Mouse (Mus musculus): ENCODE data around the gene Pgm2l1. TPM values are rescaled to one million over a fixed set of nuclear protein-coding genes. Genes with fewer than 3 reads are reported as not detected.

Pgm2l1 gene
- polyA plus RNA-seq, 1 experiment from 2014 or later: 6.2 TPM

DNA sequence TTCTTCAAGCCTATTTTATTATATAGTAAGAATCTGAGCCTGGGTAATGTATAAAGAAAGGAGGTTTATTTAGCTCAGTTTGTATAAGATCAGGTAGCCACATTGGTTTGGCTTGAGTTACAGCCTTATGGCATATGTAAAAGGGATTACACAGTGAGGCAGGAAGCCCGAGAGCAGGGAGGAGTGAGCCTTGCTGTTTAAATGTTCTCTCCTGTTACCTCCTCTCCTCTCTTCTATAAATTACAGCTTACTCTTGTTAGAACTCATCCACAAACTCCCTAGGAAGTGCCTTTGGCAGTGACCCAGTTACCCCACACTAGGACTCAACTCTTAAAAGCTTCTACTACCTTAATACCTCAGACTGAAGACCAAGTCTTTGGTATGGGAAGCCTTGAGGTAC is 4.5 kb downstream of the Pgm2l1 start:
- no peak for DNase-seq (ENCODE audit: low spot score)
- H3K27me3 ChIP-seq (ENCODE audit: control insufficient read depth, insufficient read depth, low read length): no peaks in the 10 kb centered on the region
- ATAC-seq (replicated peaks; ENCODE audit: insufficient number of reproducible peaks, low FRiP score, low TSS enrichment, low read depth): no peak
- no peaks in the 10 kb centered on the region for H3K36me3 ChIP-seq (replicated peaks; ENCODE audit: control insufficient read depth, insufficient read depth, low read depth, low read length)
- H3K4me1 ChIP-seq (ENCODE audit: control insufficient read depth, insufficient read depth, low read length): no peaks in the 10 kb centered on the region
- 54% methylated on average over 1 of the region's 1 CpGs for WGBS
- no peak overlapping the region for H3K4me3 ChIP-seq (ENCODE audit: low read depth, low read length)
- no peak overlapping the region for H3K9ac ChIP-seq (replicated peaks; ENCODE audit: low read length)
- no peaks in the 10 kb centered on the region for H3K9me3 ChIP-seq (replicated peaks; ENCODE audit: control insufficient read depth, low read length)
- H3K27ac ChIP-seq (replicated peaks; ENCODE audit: low read depth, low read length): no peak overlapping the region
- no peak overlapping the region for H3K4me2 ChIP-seq (ENCODE audit: low read depth, low read length)

DNA sequence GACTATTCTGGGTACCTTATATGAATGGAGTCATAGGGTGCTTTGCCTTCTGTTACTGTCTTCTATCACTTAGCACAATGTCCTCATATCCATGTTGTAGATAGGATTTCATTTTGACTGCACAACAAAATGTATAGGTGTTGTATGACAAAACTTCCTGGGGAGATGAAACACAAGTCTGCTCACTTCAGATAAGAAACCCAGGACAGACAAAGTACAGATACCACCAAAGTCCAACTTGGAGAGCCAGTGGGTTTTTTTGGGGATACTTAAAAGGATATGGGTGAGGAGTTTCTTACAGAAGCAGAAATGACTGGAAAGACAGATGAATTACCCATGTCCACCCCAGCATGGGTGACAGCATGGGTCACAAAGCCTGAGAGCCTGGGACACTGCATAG is 6.5 kb downstream of the Pgm2l1 start:
- Histone ChIP-seq H3K27me3 (ENCODE audit: control insufficient read depth, insufficient read depth, low read length) (no peaks in the 10 kb centered on the region), H3K27ac (replicated peaks; ENCODE audit: low read depth, low read length) (no peak overlapping the region), H3K9me3 (replicated peaks; ENCODE audit: control insufficient read depth, low read length) (no peaks in the 10 kb centered on the region), H3K9ac (replicated peaks; ENCODE audit: low read length) (no peak overlapping the region), H3K36me3 (replicated peaks; ENCODE audit: control insufficient read depth, insufficient read depth, low read depth, low read length) (no peaks in the 10 kb centered on the region), H3K4me3 (ENCODE audit: low read depth, low read length) (no peak overlapping the region), H3K4me2 (ENCODE audit: low read depth, low read length) (no peak overlapping the region), H3K4me1 (ENCODE audit: control insufficient read depth, insufficient read depth, low read length) (no peaks in the 10 kb centered on the region)
- DNase-seq (ENCODE audit: low spot score): no peak
- ATAC-seq (replicated peaks; ENCODE audit: insufficient number of reproducible peaks, low FRiP score, low TSS enrichment, low read depth): no peak

DNA sequence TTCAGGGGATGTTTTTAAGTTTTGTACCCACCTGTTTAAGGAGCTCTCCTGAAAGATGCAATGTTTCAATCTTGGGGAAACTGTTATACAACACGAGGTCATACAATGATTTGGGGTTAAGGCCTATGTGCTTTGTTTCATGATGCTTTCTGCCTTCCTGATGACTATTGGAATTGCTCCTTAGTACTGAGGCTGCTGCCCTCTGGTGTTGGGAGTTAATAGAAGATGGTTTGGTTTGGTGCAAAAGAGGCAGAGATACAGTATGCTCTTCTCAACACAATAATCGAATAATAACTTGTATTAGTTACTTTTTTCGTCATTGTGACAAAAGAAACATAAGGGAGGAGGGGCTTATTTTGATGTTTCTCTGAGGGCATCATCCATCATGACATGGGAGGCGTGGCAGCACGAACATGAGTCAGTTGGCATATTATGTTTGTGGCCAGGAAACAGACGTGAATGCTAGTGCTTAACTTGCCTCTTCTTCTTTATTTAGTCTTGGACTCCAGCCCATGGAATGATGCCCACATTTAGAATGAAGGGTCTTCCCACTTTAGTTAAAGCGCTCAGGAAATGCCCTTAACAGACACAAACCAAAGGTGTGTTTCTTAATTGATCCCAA is 7.2 kb downstream of the Pgm2l1 start:
- Histone ChIP-seq H3K27me3 (ENCODE audit: control insufficient read depth, insufficient read depth, low read length) (no peaks in the 10 kb centered on the region), H3K36me3 (replicated peaks; ENCODE audit: control insufficient read depth, insufficient read depth, low read depth, low read length) (no peaks in the 10 kb centered on the region), H3K4me1 (ENCODE audit: control insufficient read depth, insufficient read depth, low read length) (no peaks in the 10 kb centered on the region), H3K9ac (replicated peaks; ENCODE audit: low read length) (no peak overlapping the region), H3K27ac (replicated peaks; ENCODE audit: low read depth, low read length) (no peak overlapping the region), H3K9me3 (replicated peaks; ENCODE audit: control insufficient read depth, low read length) (no peaks in the 10 kb centered on the region), H3K4me3 (ENCODE audit: low read depth, low read length) (no peak overlapping the region), H3K4me2 (ENCODE audit: low read depth, low read length) (no peak overlapping the region)
- ATAC-seq (replicated peaks; ENCODE audit: insufficient number of reproducible peaks, low FRiP score, low TSS enrichment, low read depth): no peak
- DNase-seq (ENCODE audit: low spot score): peak; percentile 62
- WGBS: 71% methylated on average over 7 of the region's 7 CpGs

DNA sequence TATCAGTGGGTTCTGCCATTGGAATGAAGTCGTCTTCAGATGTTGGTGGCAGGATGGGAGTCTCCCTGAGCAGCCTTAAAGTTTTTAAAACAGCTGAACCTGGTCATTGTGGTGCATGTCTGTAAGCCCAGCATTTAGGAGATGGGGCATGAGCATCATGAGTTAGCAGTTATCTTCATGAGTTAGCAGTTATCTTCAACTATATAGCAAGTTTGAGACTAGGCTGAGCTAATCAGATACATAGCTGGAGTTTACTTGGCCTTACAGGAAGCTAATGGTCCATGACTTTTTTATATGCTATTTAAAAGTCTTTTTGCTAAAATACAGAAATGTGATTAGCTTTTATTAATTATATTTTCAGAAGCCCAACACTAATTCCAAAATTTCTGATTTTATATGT is 11.1 kb downstream of the Pgm2l1 start:
- 87% methylated on average over 1 of the region's 1 CpGs for WGBS

GRCm38 (mm10) chr7:100240601-100241000 is 13.4 kb downstream of the Pgm2l1 start:
- DNase-seq (ENCODE audit: low spot score) (no peak), ATAC-seq (replicated peaks; ENCODE audit: insufficient number of reproducible peaks, low FRiP score, low TSS enrichment, low read depth) (no peak)
- Histone ChIP-seq H3K9ac (replicated peaks; ENCODE audit: low read length) (no peak overlapping the region), H3K9me3 (replicated peaks; ENCODE audit: control insufficient read depth, low read length) (no peaks in the 10 kb centered on the region), H3K36me3 (replicated peaks; ENCODE audit: control insufficient read depth, insufficient read depth, low read depth, low read length) (no peaks in the 10 kb centered on the region), H3K27me3 (ENCODE audit: control insufficient read depth, insufficient read depth, low read length) (no peaks in the 10 kb centered on the region), H3K4me1 (ENCODE audit: control insufficient read depth, insufficient read depth, low read length) (no peaks in the 10 kb centered on the region), H3K27ac (replicated peaks; ENCODE audit: low read depth, low read length) (no peak overlapping the region), H3K4me2 (ENCODE audit: low read depth, low read length) (no peak overlapping the region), H3K4me3 (ENCODE audit: low read depth, low read length) (no peak overlapping the region)
- 83% methylated on average over 2 of the region's 2 CpGs for WGBS

More for the DNA sequence above, 11.1 kb downstream of the Pgm2l1 start:
- H3K4me1 ChIP-seq (ENCODE audit: control insufficient read depth, insufficient read depth, low read length): no peaks in the 10 kb centered on the region
- no peaks in the 10 kb centered on the region for H3K9me3 ChIP-seq (replicated peaks; ENCODE audit: control insufficient read depth, low read length)
- no peak for ATAC-seq (replicated peaks; ENCODE audit: insufficient number of reproducible peaks, low FRiP score, low TSS enrichment, low read depth)
- no peaks in the 10 kb centered on the region for H3K36me3 ChIP-seq (replicated peaks; ENCODE audit: control insufficient read depth, insufficient read depth, low read depth, low read length)
- H3K9ac ChIP-seq (replicated peaks; ENCODE audit: low read length): no peak overlapping the region
- H3K4me2 ChIP-seq (ENCODE audit: low read depth, low read length): no peak overlapping the region
- no peak for DNase-seq (ENCODE audit: low spot score)
- no peak overlapping the region for H3K27ac ChIP-seq (replicated peaks; ENCODE audit: low read depth, low read length)
- H3K27me3 ChIP-seq (ENCODE audit: control insufficient read depth, insufficient read depth, low read length): no peaks in the 10 kb centered on the region
- H3K4me3 ChIP-seq (ENCODE audit: low read depth, low read length): no peak overlapping the region

GRCm38 (mm10) chr7:100243007-100243406 is 15.8 kb downstream of the Pgm2l1 start:
- Histone ChIP-seq H3K4me3 (ENCODE audit: low read depth, low read length) (no peak overlapping the region), H3K9ac (replicated peaks; ENCODE audit: low read length) (no peak overlapping the region), H3K4me2 (ENCODE audit: low read depth, low read length) (no peak overlapping the region), H3K36me3 (replicated peaks; ENCODE audit: control insufficient read depth, insufficient read depth, low read depth, low read length) (no peaks in the 10 kb centered on the region), H3K27me3 (ENCODE audit: control insufficient read depth, insufficient read depth, low read length) (no peaks in the 10 kb centered on the region), H3K9me3 (replicated peaks; ENCODE audit: control insufficient read depth, low read length) (no peaks in the 10 kb centered on the region), H3K27ac (replicated peaks; ENCODE audit: low read depth, low read length) (no peak overlapping the region), H3K4me1 (ENCODE audit: control insufficient read depth, insufficient read depth, low read length) (no peaks in the 10 kb centered on the region)
- 81% methylated on average over 1 of the region's 1 CpGs for WGBS
- ATAC-seq (replicated peaks; ENCODE audit: insufficient number of reproducible peaks, low FRiP score, low TSS enrichment, low read depth) (no peak), DNase-seq (ENCODE audit: low spot score) (no peak)

DNA sequence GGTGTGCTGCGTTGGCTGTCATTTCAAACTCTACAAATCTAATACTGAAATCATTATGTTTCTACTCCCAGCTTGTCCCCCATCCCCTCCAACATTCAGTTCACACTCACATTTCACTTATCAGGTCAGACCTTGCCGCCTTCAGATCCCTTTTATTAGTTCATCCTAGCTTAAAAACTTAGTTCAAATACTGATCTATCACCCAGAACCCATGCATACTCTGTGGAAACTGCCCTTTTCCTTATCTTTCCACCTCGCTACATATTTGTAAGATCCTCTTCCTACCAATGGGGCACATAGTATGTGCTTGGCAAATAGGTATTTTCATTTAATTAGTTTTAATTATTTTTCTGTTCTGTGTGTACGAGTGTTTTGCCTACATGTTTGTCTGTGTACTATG is 17.0 kb downstream of the Pgm2l1 start:
- no peaks in the 10 kb centered on the region for H3K4me1 ChIP-seq (ENCODE audit: control insufficient read depth, insufficient read depth, low read length)
- H3K9ac ChIP-seq (replicated peaks; ENCODE audit: low read length): no peak overlapping the region
- H3K4me3 ChIP-seq (ENCODE audit: low read depth, low read length): no peak overlapping the region
- WGBS: 90% methylated on average over 4 of the region's 4 CpGs
- H3K36me3 ChIP-seq (replicated peaks; ENCODE audit: control insufficient read depth, insufficient read depth, low read depth, low read length): no peaks in the 10 kb centered on the region
- ATAC-seq (replicated peaks; ENCODE audit: insufficient number of reproducible peaks, low FRiP score, low TSS enrichment, low read depth) (no peak), DNase-seq (ENCODE audit: low spot score) (no peak)
- H3K9me3 ChIP-seq (replicated peaks; ENCODE audit: control insufficient read depth, low read length): no peaks in the 10 kb centered on the region
- no peak overlapping the region for H3K4me2 ChIP-seq (ENCODE audit: low read depth, low read length)
- H3K27ac ChIP-seq (replicated peaks; ENCODE audit: low read depth, low read length): no peak overlapping the region
- no peaks in the 10 kb centered on the region for H3K27me3 ChIP-seq (ENCODE audit: control insufficient read depth, insufficient read depth, low read length)

- 96% methylated on average over 3 of the region's 3 CpGs for WGBS
- H3K9me3 ChIP-seq (replicated peaks; ENCODE audit: control insufficient read depth, low read length): no peaks in the 10 kb centered on the region
Measured at GRCm38 (mm10) chr7:100245176-100245575, 18.0 kb downstream of the Pgm2l1 start.

More at GRCm38 (mm10) chr7:100245176-100245575, 18.0 kb downstream of the Pgm2l1 start:
- H3K4me3 ChIP-seq (ENCODE audit: low read depth, low read length): no peak overlapping the region
- no peak for ATAC-seq (replicated peaks; ENCODE audit: insufficient number of reproducible peaks, low FRiP score, low TSS enrichment, low read depth)
- H3K9ac ChIP-seq (replicated peaks; ENCODE audit: low read length): no peak overlapping the region
- H3K27ac ChIP-seq (replicated peaks; ENCODE audit: low read depth, low read length): no peak overlapping the region
- no peaks in the 10 kb centered on the region for H3K4me1 ChIP-seq (ENCODE audit: control insufficient read depth, insufficient read depth, low read length)
- no peaks in the 10 kb centered on the region for H3K36me3 ChIP-seq (replicated peaks; ENCODE audit: control insufficient read depth, insufficient read depth, low read depth, low read length)
- no peak for DNase-seq (ENCODE audit: low spot score)
- no peak overlapping the region for H3K4me2 ChIP-seq (ENCODE audit: low read depth, low read length)
- no peaks in the 10 kb centered on the region for H3K27me3 ChIP-seq (ENCODE audit: control insufficient read depth, insufficient read depth, low read length)

Measured in embryonic facial prominence, embryonic 11.5 days (tissue).